Mouse (Mus musculus) MEL (cell line): ENCODE results near the gene Col18a1.
A peak's percentile ranks its signal among the peaks of the same experiment; 100 is the strongest.

Experiments
- CTCF ChIP-seq, 3 experiments: IDR thresholded peaks in 2 of 3; conservative IDR thresholded peaks in 1 of 3; 2 replicates each; pipeline ENCODE4 v1.5.1; 2011 to 2012; ENCODE audit warnings: low read length in 3 of 3, low read depth in 2 of 3, mild to moderate bottlenecking in 2 of 3, improper control_type of control experiment in 1 of 3, inconsistent platforms in 1 of 3, mixed read lengths in 1 of 3, moderate library complexity in 1 of 3; ENCODE audit not compliant: control insufficient read depth in 1 of 3, insufficient read depth in 1 of 3, poor library complexity in 1 of 3, severe bottlenecking in 1 of 3
- EP300 ChIP-seq, 2 experiments: IDR thresholded peaks; 2 replicates each; pipeline ENCODE4 v1.6.1; 2011; ENCODE audit warnings: improper control_type of control experiment in 2 of 2, low read length in 2 of 2, low read depth in 1 of 2, mild to moderate bottlenecking in 1 of 2
- ETS1 ChIP-seq: IDR thresholded peaks from 2 replicates; pipeline ENCODE4 v1.6.1; 2012; ENCODE audit warnings: low read depth, mild to moderate bottlenecking, inconsistent platforms, low read length, improper control_type of control experiment, moderate library complexity
- GATA1 ChIP-seq: IDR thresholded peaks from 2 replicates; pipeline ENCODE4 v1.6.1; 2011; ENCODE audit warnings: low read depth, low read length, improper control_type of control experiment
- HCFC1 ChIP-seq: IDR thresholded peaks from 2 replicates; pipeline ENCODE4 v1.6.1; 2012; ENCODE audit warnings: low read depth, mild to moderate bottlenecking, inconsistent platforms, low read length, improper control_type of control experiment, moderate library complexity
- MXI1 ChIP-seq: IDR thresholded peaks from 2 replicates; pipeline ENCODE4 v1.6.1; 2011; ENCODE audit warnings: mild to moderate bottlenecking, low read depth, low read length, improper control_type of control experiment
- NELFE ChIP-seq: IDR thresholded peaks from 2 replicates; pipeline ENCODE4 v1.6.1; 2011; ENCODE audit warnings: low read depth, low read length, improper control_type of control experiment
- POLR2A ChIP-seq, 2 experiments: IDR thresholded peaks; 2 replicates each; pipeline ENCODE4 v1.6.1; 2011 to 2012; ENCODE audit warnings: low read length in 2 of 2, mild to moderate bottlenecking in 2 of 2, control low read depth in 1 of 2, improper control_type of control experiment in 1 of 2, low read depth in 1 of 2, moderate library complexity in 1 of 2; ENCODE audit not compliant: control insufficient read depth in 1 of 2, insufficient read depth in 1 of 2, poor library complexity in 1 of 2
- SIN3A ChIP-seq: IDR thresholded peaks from 2 replicates; pipeline ENCODE4 v1.6.1; 2012; ENCODE audit warnings: low read length, improper control_type of control experiment, inconsistent platforms

GRCm38 (mm10) chr10:77130561-77131240 lies 35.6 kb downstream of the Col18a1 start:
- TF ChIP-seq EP300 (IDR thresholded peaks at IDR 0.05; ENCODE audit: low read depth in 1 of 2, low read length in 2 of 2) (no peak), CTCF (IDR thresholded peaks at IDR 0.05 in 2 of 3, conservative IDR thresholded peaks at IDR 0.05 in 1 of 3; ENCODE audit: control insufficient read depth in 1 of 3, insufficient read depth in 1 of 3, low read depth in 2 of 3, low read length in 3 of 3, poor library complexity in 1 of 3, severe bottlenecking in 1 of 3) (peak in 2 of 3 experiments; percentile 99 to 100; a peak in 5 of 6 replicates), POLR2A (IDR thresholded peaks at IDR 0.05; ENCODE audit: control insufficient read depth in 1 of 2, insufficient read depth in 1 of 2, low read depth in 1 of 2, low read length in 2 of 2, poor library complexity in 1 of 2) (no peak), HCFC1 (no peak), SIN3A (peak; percentile 65), ETS1 (no peak), MXI1 (no peak), GATA1 (0 out of 2 replicates have a peak, but pooled peaks have one; percentile 26), NELFE (no peak)
